Mouse (Mus musculus): ENCODE measurements around the gene Ddx47.

GRCm38 (mm10) chr6:135048509-135048908 is 37.1 kb downstream of the Ddx47 start:
- no peak for TF ChIP-seq CTCF (IDR thresholded peaks at IDR 0.05; ENCODE audit: low read depth, low read length)
- TF ChIP-seq POLR2A (IDR thresholded peaks at IDR 0.05; ENCODE audit: borderline replicate concordance, low read depth, low read length): no peak

Measured in bone marrow macrophage, adult 2 months (primary cell).